Mouse (Mus musculus) gastrocnemius, adult 2 months (tissue): ENCODE measurements around the gene Abcb4. TPM values are rescaled to one million over a fixed set of nuclear protein-coding genes. Genes with fewer than 3 reads are reported as not detected.
"Not testable (repeated sequence)": the region's sequence is repeated elsewhere in the genome, so short reads cannot be mapped to it uniquely, and the experiment has no call there.

Experiments used
- DNase-seq: peaks from one replicate; pipeline ENCODE4 v3.0.0; 2022
- H3K27ac ChIP-seq: fragments of 200-600 bp; 2 replicates; pipeline ENCODE4 v1.8.1; 2022; ENCODE audit warnings: mild to moderate bottlenecking
- H3K4me3 ChIP-seq: fragments of 200-600 bp; 2 replicates; pipeline ENCODE4 v1.8.1; 2022; ENCODE audit warnings: mild to moderate bottlenecking, moderate library complexity
- CTCF ChIP-seq: fragments of 200-600 bp; IDR thresholded peaks from 2 replicates; pipeline ENCODE4 v1.8.1; 2022; ENCODE audit warnings: antibody characterized with exemption, mild to moderate bottlenecking, moderate library complexity
- intact Hi-C: fragments of 180-260 bp; cut with DNase I; formaldehyde crosslinking; loops from one replicate; pipeline ENCODE4 v1.15.1; 2025
- total RNA-seq, 2 experiments: library from RNA; stranded (reverse); gene quantifications; 2 replicates each; pipeline ENCODE4 v1.2.3; 2021

Gene Abcb4
- total RNA-seq, 2 experiments from 2014 or later, result 93.8 to 94.7 TPM

GRCm38 (mm10) chr5:8990526-8990925 lies 97.0 kb downstream of the Abcb4 start:
- DNase-seq, result no peak
- Histone ChIP-seq H3K4me3 (no peak overlapping the region), H3K27ac (no peak overlapping the region)
- no peak for TF ChIP-seq CTCF
- intact Hi-C loops, result loop anchor here (10.0 kb wide), 1 partner anchor 566 kb away; the partner anchor contains the start of genes Dbf4 and Slc25a40

GRCm38 (mm10) chr5:8991626-8992025 lies 98.1 kb downstream of the Abcb4 start:
- intact Hi-C loops, result loop anchor here (10.0 kb wide), 1 partner anchor 567 kb away; the partner anchor contains the start of genes Dbf4 and Slc25a40
- TF ChIP-seq CTCF, result no peak

GRCm38 (mm10) chr5:8995966-8996685 lies 102.6 kb downstream of the Abcb4 start:
- DNase-seq, result no peak
- no peak for TF ChIP-seq CTCF
- Histone ChIP-seq H3K27ac (peak overlapping the region; percentile 94), H3K4me3 (peak overlapping the region; percentile 78)
- intact Hi-C loops, result loop anchor here (5.0 to 10.0 kb wide), 4 partner anchors 106 to 571 kb away; partner anchors contain the start of genes Dbf4, Dmtf1, Slc25a40 and Tmem243

More at GRCm38 (mm10) chr5:8991626-8992025, 98.1 kb downstream of the Abcb4 start:
- DNase-seq, result no peak
- no peak overlapping the region for H3K4me3 ChIP-seq
- no peak overlapping the region for H3K27ac ChIP-seq

GRCm38 (mm10) chr5:8996686-8997512 lies 103.4 kb downstream of the Abcb4 start, which contains the start of gene Crot:
Crot (minus strand) TSS chr5:8997324.
- Histone ChIP-seq H3K27ac (peak within 1 kb of the TSS; percentile 94), H3K4me3 (peak within 1 kb of the TSS; percentile 78)
- peak; percentile 36 for TF ChIP-seq CTCF
- peak; percentile 97 for DNase-seq
- intact Hi-C loops, result loop anchor here (5.0 to 10.0 kb wide), 4 partner anchors 105 to 572 kb away; partner anchors contain the start of genes Dbf4, Dmtf1, Slc25a40 and Tmem243

- no peak for DNase-seq
- TF ChIP-seq CTCF, result no peak
- H3K4me3 ChIP-seq, result peak overlapping the region; percentile 78
- H3K27ac ChIP-seq, result peak overlapping the region; percentile 94
- intact Hi-C loops, result loop anchor here (5.0 to 10.0 kb wide), 4 partner anchors 105 to 573 kb away; partner anchors contain the start of genes Dbf4, Dmtf1, Slc25a40 and Tmem243
Measured at GRCm38 (mm10) chr5:8997513-8997895, 104.0 kb downstream of the Abcb4 start.

- intact Hi-C loops, result loop anchor here (5.0 to 10.0 kb wide), 4 partner anchors 103 to 574 kb away; partner anchors contain the start of genes Dbf4, Dmtf1, Slc25a40 and Tmem243
- no peak for DNase-seq
- TF ChIP-seq CTCF, result no peak
- H3K4me3 ChIP-seq, result no peak overlapping the region
- no peak overlapping the region for H3K27ac ChIP-seq
Measured at GRCm38 (mm10) chr5:8999108-8999507, 105.6 kb downstream of the Abcb4 start.

GRCm38 (mm10) chr5:9000006-9000405 lies 106.5 kb downstream of the Abcb4 start:
- H3K4me3 ChIP-seq, DNase-seq, intact Hi-C loops, H3K27ac ChIP-seq: not testable (repeated sequence)

- H3K4me3 ChIP-seq, intact Hi-C loops, DNase-seq, H3K27ac ChIP-seq: not testable (repeated sequence)
Measured at GRCm38 (mm10) chr5:9006585-9006984, 113.1 kb downstream of the Abcb4 start.

Other genes starting within 250 kb of the Abcb4 start
- 1 to 10 TPM; 3.9 to 4.4 TPM for gene Abcb1a, start 233.6 kb upstream of the Abcb4 start, total RNA-seq
- gene Abcb1b, start 95.6 kb upstream of the Abcb4 start, total RNA-seq, result 1 to 10 TPM; 7.0 to 7.2 TPM
- 10 to 100 TPM; 17.1 to 36.0 TPM for gene Crot, start 103.6 kb downstream of the Abcb4 start, total RNA-seq
- gene Tmem243, start 207.0 kb downstream of the Abcb4 start, total RNA-seq, result 1 to 10 TPM; 7.5 to 9.5 TPM